Mouse (Mus musculus): Measurements from ENCODE around the gene Trim38. TPM values are rescaled to one million over a fixed set of nuclear protein-coding genes. Genes with fewer than 3 reads are reported as not detected.

Gene Trim38
- polyA plus RNA-seq, 1 experiment, result not detected

- Histone ChIP-seq H3K9me3 (no peaks in the 10 kb centered on the region), H3K4me1 (peaks cover 55% of the 10 kb centered on the region), H3K36me3 (replicated peaks; ENCODE audit: low read length) (no peaks in the 10 kb centered on the region)
Observed at GRCm38 (mm10) chr13:23752742-23753172, 17.0 kb upstream of the Trim38 start.

GRCm38 (mm10) chr13:23753314-23754078 is 16.2 kb upstream of the Trim38 start:
- no peak for TF ChIP-seq GATA1 (IDR thresholded peaks at IDR 0.05; ENCODE audit: borderline replicate concordance, low read length)
- no peak for TF ChIP-seq FLI1 (IDR thresholded peaks at IDR 0.05; ENCODE audit: low read length)
- Histone ChIP-seq H3K9me3 (no peaks in the 10 kb centered on the region), H3K27me3 (replicated peaks) (no peaks in the 10 kb centered on the region), H3K36me3 (replicated peaks; ENCODE audit: low read length) (no peaks in the 10 kb centered on the region), H3K4me3 (replicated peaks) (no peak overlapping the region), H3K4me1 (peaks cover 54% of the 10 kb centered on the region)

More at GRCm38 (mm10) chr13:23752742-23753172, 17.0 kb upstream of the Trim38 start:
- H3K4me3 ChIP-seq (replicated peaks), result peak overlapping the region; percentile 87
- TF ChIP-seq FLI1 (IDR thresholded peaks at IDR 0.05; ENCODE audit: low read length) (no peak), GATA1 (IDR thresholded peaks at IDR 0.05; ENCODE audit: borderline replicate concordance, low read length) (no peak)
- H3K27me3 ChIP-seq (replicated peaks), result no peaks in the 10 kb centered on the region

DNA sequence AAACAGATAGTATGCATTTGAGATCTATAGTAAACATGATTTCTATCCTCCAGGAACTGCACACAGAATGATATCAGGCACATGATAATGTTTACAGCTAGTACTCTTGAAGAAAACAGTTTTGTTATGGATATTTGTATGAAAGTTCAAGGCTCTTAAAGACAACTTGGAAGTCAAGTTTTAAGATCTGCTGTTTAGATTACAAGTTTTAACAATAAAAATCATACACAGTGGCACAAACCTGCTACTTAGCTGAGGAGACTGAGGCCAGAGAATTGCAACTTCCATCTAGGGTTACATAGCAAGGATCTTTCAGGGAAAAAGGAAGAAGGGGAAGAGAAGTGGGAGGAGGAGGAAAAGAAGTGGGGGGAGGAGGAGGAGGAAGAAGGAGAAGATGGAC is 14.7 kb upstream of the Trim38 start:
- no peaks in the 10 kb centered on the region for H3K27me3 ChIP-seq (replicated peaks)

GRCm38 (mm10) chr13:23756790-23757189 is 12.9 kb upstream of the Trim38 start, which contains the start of gene Hist1h4b:
TSS of gene Hist1h4b (plus strand) at chr13:23757013.
- peak within 1 kb of the TSS; percentile 85 for H3K4me3 ChIP-seq (replicated peaks)
- peaks cover 58% of the 10 kb centered on the region for H3K4me1 ChIP-seq
- H3K36me3 ChIP-seq (replicated peaks; ENCODE audit: low read length), result no peaks in the 10 kb centered on the region
- H3K27me3 ChIP-seq (replicated peaks), result no peaks in the 10 kb centered on the region
- TF ChIP-seq FLI1 (IDR thresholded peaks at IDR 0.05; ENCODE audit: low read length), result no peak
- no peak for TF ChIP-seq GATA1 (IDR thresholded peaks at IDR 0.05; ENCODE audit: borderline replicate concordance, low read length)
- H3K9me3 ChIP-seq, result no peaks in the 10 kb centered on the region

More for the DNA sequence above, 14.7 kb upstream of the Trim38 start:
- Histone ChIP-seq H3K36me3 (replicated peaks; ENCODE audit: low read length) (no peaks in the 10 kb centered on the region), H3K4me3 (replicated peaks) (no peak overlapping the region), H3K4me1 (peaks cover 50% of the 10 kb centered on the region), H3K9me3 (no peaks in the 10 kb centered on the region)
- TF ChIP-seq GATA1 (IDR thresholded peaks at IDR 0.05; ENCODE audit: borderline replicate concordance, low read length) (no peak), FLI1 (IDR thresholded peaks at IDR 0.05; ENCODE audit: low read length) (no peak)

- H3K27me3 ChIP-seq (replicated peaks), result no peaks in the 10 kb centered on the region
- no peak for TF ChIP-seq FLI1 (IDR thresholded peaks at IDR 0.05; ENCODE audit: low read length)
- TF ChIP-seq GATA1 (IDR thresholded peaks at IDR 0.05; ENCODE audit: borderline replicate concordance, low read length), result no peak
- peaks cover 56% of the 10 kb centered on the region for H3K4me1 ChIP-seq
- H3K9me3 ChIP-seq, result no peaks in the 10 kb centered on the region
- no peaks in the 10 kb centered on the region for H3K36me3 ChIP-seq (replicated peaks; ENCODE audit: low read length)
- peak overlapping the region; percentile 85 for H3K4me3 ChIP-seq (replicated peaks)
Observed at GRCm38 (mm10) chr13:23757211-23757773, 12.4 kb upstream of the Trim38 start.

DNA sequence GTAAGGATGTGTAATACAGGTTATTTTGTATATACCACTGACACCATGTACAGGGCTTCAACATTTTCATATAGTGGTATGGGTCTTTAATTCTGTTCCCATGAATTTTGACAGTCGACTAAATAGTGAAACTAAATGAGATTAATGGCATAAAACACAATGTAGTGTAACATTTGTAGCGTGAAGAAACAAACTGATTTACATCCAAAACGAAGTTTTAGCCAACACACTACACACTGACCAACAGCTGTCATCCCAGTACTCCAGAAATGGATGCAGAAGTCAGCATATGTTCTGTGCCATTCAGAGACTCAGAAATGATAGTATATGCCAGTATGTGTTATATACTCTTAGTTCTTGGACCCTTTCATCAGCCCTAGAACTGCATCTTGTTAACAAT is 11.8 kb upstream of the Trim38 start:
- no peak for TF ChIP-seq FLI1 (IDR thresholded peaks at IDR 0.05; ENCODE audit: low read length)
- TF ChIP-seq GATA1 (IDR thresholded peaks at IDR 0.05; ENCODE audit: borderline replicate concordance, low read length), result no peak
- H3K4me3 ChIP-seq (replicated peaks), result peak overlapping the region; percentile 85
- H3K4me1 ChIP-seq, result peaks cover 59% of the 10 kb centered on the region
- no peaks in the 10 kb centered on the region for H3K9me3 ChIP-seq
- no peaks in the 10 kb centered on the region for H3K27me3 ChIP-seq (replicated peaks)
- H3K36me3 ChIP-seq (replicated peaks; ENCODE audit: low read length), result no peaks in the 10 kb centered on the region

- Histone ChIP-seq H3K36me3 (replicated peaks; ENCODE audit: low read length) (no peaks in the 10 kb centered on the region), H3K9me3 (no peaks in the 10 kb centered on the region), H3K27me3 (replicated peaks) (no peaks in the 10 kb centered on the region), H3K4me3 (replicated peaks) (no peak overlapping the region), H3K4me1 (peaks cover 64% of the 10 kb centered on the region)
- no peak for TF ChIP-seq FLI1 (IDR thresholded peaks at IDR 0.05; ENCODE audit: low read length)
- TF ChIP-seq GATA1 (IDR thresholded peaks at IDR 0.05; ENCODE audit: borderline replicate concordance, low read length), result no peak
Observed at GRCm38 (mm10) chr13:23759251-23759771, 10.4 kb upstream of the Trim38 start.

DNA sequence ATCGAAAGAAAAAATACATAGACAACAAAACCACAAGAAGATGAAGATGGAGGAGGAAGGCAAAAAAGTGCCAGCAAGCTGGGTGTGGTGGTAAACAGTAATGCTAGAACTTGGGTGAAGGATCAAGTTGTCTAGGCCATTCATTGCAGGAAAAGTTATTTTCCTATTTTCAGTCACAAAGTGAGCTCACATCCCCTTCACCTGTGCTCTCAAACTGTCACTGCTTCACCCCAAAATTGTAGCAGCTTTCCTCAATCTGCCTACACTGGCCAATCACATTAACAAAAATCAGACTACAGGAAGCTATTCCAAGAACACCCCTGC is 9.8 kb upstream of the Trim38 start:
- H3K4me1 ChIP-seq, result peaks cover 69% of the 10 kb centered on the region

DNA sequence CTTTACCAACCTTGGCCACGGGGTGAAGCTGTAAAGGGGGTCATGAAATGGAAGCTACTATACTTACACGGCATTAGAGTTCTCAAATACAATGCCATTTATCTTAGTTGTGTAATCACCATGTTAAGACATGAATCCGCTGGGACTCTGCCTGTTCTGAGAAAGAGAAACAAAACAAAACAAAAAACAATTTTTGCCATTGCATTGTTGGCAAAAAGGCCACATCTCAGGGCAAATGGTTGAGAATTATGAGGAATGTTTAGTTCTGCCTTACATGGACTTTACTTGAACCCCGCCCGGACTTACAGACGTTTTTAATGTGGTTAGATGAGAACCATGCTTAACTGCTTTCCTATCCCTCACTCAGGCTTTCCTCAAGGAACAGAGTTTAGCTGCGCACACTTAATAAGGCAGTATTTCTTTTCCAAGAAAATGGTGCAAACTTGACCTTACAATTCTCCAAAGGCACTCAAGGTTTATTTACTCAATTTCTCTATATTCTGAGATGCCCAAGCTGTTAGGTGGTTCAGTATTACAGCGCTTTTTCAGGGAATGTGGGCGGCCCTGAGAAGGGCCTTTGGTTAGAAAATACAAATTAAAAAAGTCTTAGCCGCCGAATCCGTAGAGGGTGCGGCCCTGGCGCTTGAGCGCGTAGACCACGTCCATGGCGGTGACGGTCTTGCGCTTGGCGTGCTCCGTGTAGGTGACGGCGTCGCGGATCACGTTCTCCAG is 9.3 kb upstream of the Trim38 start:
- H3K4me1 ChIP-seq, result peaks cover 68% of the 10 kb centered on the region
- H3K27me3 ChIP-seq (replicated peaks), result no peaks in the 10 kb centered on the region
- no peaks in the 10 kb centered on the region for H3K36me3 ChIP-seq (replicated peaks; ENCODE audit: low read length)
- peak overlapping the region; percentile 86 for H3K4me3 ChIP-seq (replicated peaks)
- no peaks in the 10 kb centered on the region for H3K9me3 ChIP-seq
- no peak for TF ChIP-seq FLI1 (IDR thresholded peaks at IDR 0.05; ENCODE audit: low read length)
- no peak for TF ChIP-seq GATA1 (IDR thresholded peaks at IDR 0.05; ENCODE audit: borderline replicate concordance, low read length)

More for the DNA sequence above, 9.8 kb upstream of the Trim38 start:
- no peak for TF ChIP-seq GATA1 (IDR thresholded peaks at IDR 0.05; ENCODE audit: borderline replicate concordance, low read length)
- no peak for TF ChIP-seq FLI1 (IDR thresholded peaks at IDR 0.05; ENCODE audit: low read length)
- Histone ChIP-seq H3K36me3 (replicated peaks; ENCODE audit: low read length) (no peaks in the 10 kb centered on the region), H3K4me3 (replicated peaks) (peak overlapping the region; percentile 86), H3K9me3 (no peaks in the 10 kb centered on the region), H3K27me3 (replicated peaks) (no peaks in the 10 kb centered on the region)

Measured in megakaryocyte, embryonic 14.5 days (primary cell).